Mouse (Mus musculus): Measurements from ENCODE around the gene Tubb2b. TPM values are rescaled to one million over a fixed set of nuclear protein-coding genes. Genes with fewer than 3 reads are reported as not detected.

Tubb2b gene
- total RNA-seq, 2 experiments from 2014 or later: 1.4 TPM; not detected in 1

- ATAC-seq (replicated peaks; ENCODE audit: low FRiP score, poor library complexity, severe bottlenecking): no peak
Measured at GRCm38 (mm10) chr13:34078500-34079280, 51.6 kb downstream of the Tubb2b start.

GRCm38 (mm10) chr13:34077492-34078271 lies 52.6 kb downstream of the Tubb2b start, which contains the start of gene Tubb2a:
Gene Tubb2a (minus strand): TSS chr13:34078007.
- ATAC-seq (replicated peaks; ENCODE audit: low FRiP score, poor library complexity, severe bottlenecking): peak; percentile 89

Other genes starting within 250 kb of the Tubb2b start
- not detected in 2 replicates for gene Serpinb6c, start 224.8 kb downstream of the Tubb2b start, total RNA-seq (2015; ENCODE audit: low replicate concordance)
- gene Serpinb6c, start 224.8 kb downstream of the Tubb2b start, total RNA-seq (2017; ENCODE audit: low replicate concordance): not detected in 2 replicates
- 7.2 and 34.0 TPM in 2 replicates for gene Nqo2, start 165.8 kb downstream of the Tubb2b start, total RNA-seq (2015; ENCODE audit: low replicate concordance)
- 1.1 and 4.1 TPM in 2 replicates for gene Nqo2, start 165.8 kb downstream of the Tubb2b start, total RNA-seq (2017; ENCODE audit: low replicate concordance)
- gene Ripk1, start 128.1 kb downstream of the Tubb2b start, total RNA-seq (2015; ENCODE audit: low replicate concordance): 27.0 and 37.7 TPM in 2 replicates
- 7.3 and 24.8 TPM in 2 replicates for gene Ripk1, start 128.1 kb downstream of the Tubb2b start, total RNA-seq (2017; ENCODE audit: low replicate concordance)
- gene Serpinb6a, start 127.7 kb downstream of the Tubb2b start, total RNA-seq (2015; ENCODE audit: low replicate concordance): 25.6 and 41.1 TPM in 2 replicates
- 39.3 and 39.9 TPM in 2 replicates for gene Serpinb6a, start 127.7 kb downstream of the Tubb2b start, total RNA-seq (2017; ENCODE audit: low replicate concordance)
- 25.6 and 27.4 TPM in 2 replicates for gene Bphl, start 92.9 kb downstream of the Tubb2b start, total RNA-seq (2015; ENCODE audit: low replicate concordance)
- 2.7 and 4.7 TPM in 2 replicates for gene Bphl, start 92.9 kb downstream of the Tubb2b start, total RNA-seq (2017; ENCODE audit: low replicate concordance)
- gene Tubb2a, start 52.5 kb downstream of the Tubb2b start, total RNA-seq (2015; ENCODE audit: low replicate concordance): 27.7 and 29.6 TPM in 2 replicates
- 27.4 and 38.5 TPM in 2 replicates for gene Tubb2a, start 52.5 kb downstream of the Tubb2b start, total RNA-seq (2017; ENCODE audit: low replicate concordance)
- gene Psmg4, start 32.5 kb upstream of the Tubb2b start, total RNA-seq (2015; ENCODE audit: low replicate concordance): 3.8 and 10.5 TPM in 2 replicates
- 4.4 and 36.2 TPM in 2 replicates for gene Psmg4, start 32.5 kb upstream of the Tubb2b start, total RNA-seq (2017; ENCODE audit: low replicate concordance)
- 97.7 and 102 TPM in 2 replicates for gene Slc22a23, start 214.7 kb upstream of the Tubb2b start, total RNA-seq (2015; ENCODE audit: low replicate concordance)
- gene Slc22a23, start 214.7 kb upstream of the Tubb2b start, total RNA-seq (2017; ENCODE audit: low replicate concordance): 107 and 114 TPM in 2 replicates